Mouse (Mus musculus): ENCODE results near the gene Bfar. TPM values are rescaled to one million over a fixed set of nuclear protein-coding genes. Genes with fewer than 3 reads are reported as not detected.
"Not testable (repeated sequence)": the region's sequence is repeated elsewhere in the genome, so short reads cannot be mapped to it uniquely, and the experiment has no call there.

The Bfar gene
- 10 to 100 TPM; 27.6 to 35.0 TPM for total RNA-seq (2021)
- long read RNA-seq, experiment 1, transcript Bfar-201 (8 exons, 3,003 nt) = major isoform, 53 of 78 reads
- long read RNA-seq, experiment 1, partial matches to known transcripts = 5 of 78 reads
- long read RNA-seq, experiment 1, other reads (novel, unspliced or antisense) = 20 of 78 reads
- long read RNA-seq, experiment 2, transcript Bfar-201 (8 exons, 3,003 nt) = major isoform, 54 of 76 reads
- long read RNA-seq, experiment 2, partial matches to known transcripts = 18 of 76 reads
- long read RNA-seq, experiment 2, other reads (novel, unspliced or antisense) = 3 of 76 reads

DNA sequence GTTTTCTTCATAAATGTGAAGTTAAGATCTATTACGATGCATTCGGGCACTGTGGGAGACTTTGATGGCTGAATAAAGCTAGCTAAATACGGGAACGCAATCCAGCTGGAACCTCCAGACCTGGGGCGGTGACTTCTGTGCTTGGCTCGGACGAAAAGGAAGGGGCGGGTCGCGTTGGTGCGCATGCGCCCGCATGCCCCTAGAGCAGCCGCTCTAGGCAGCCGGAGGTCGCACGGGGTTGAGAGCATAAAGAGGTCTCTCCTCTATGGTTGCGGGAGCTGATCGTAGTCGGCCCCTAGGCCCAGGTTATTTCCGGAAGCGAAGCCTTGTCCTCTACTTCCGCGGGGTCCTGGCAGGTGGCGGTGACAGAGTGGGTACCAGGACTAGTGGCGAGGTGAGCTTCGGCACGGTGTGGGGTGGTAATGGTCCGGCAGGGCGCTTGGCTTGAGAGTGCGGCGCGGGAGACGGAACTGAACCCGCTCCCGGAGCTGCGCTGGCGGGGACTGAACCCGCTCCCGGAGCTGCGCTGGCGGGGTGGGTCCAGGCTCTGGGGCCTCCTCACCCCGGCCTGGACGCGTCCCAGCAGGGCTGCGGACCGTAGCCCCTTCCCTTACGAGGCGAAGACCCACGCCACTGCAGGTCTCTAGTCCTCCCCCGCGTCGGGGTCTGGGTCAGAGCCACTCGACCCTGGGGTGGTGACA is at the start of gene Bfar, which contains the start of gene 3110001I22Rik:
Bfar (plus strand) TSS at position 174 of the 701 bp plus-strand sequence.
3110001I22Rik (plus strand) TSS at position 245 of the 701 bp plus-strand sequence.
- DNase-seq = peak; percentile 87

DNA sequence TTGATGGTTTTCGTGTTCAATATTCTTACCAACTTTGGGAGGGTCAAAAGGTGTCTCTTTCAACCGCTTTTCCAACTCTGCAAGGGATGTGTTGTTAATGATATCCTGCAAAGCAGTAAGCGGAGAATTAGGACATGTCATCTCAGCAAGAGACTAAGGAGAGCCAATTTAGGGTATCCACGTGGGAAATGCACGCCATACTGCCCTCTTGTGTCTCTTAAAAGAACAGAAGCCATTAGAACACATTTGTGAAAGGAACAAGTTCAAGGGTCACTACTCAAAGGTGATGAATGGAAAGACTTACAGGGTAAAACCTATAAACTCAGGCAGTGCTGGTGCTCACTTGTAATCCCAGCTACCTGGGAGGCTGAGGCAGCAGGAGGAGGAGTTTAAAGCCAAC is 43.3 kb upstream of the Bfar start:
- DNase-seq = no peak

- DNase-seq = not testable (repeated sequence)
These were observed 33.5 kb upstream of the Bfar start for GRCm38 (mm10) chr16:13638198-13638597.

GRCm38 (mm10) chr16:13639508-13639907 is 32.1 kb upstream of the Bfar start:
- no peak for DNase-seq

- DNase-seq = peak; percentile 9
These were observed 31.6 kb upstream of the Bfar start for GRCm38 (mm10) chr16:13640064-13640463.

- no peak for DNase-seq
These were observed 27.2 kb upstream of the Bfar start for GRCm38 (mm10) chr16:13644474-13644873.

DNA sequence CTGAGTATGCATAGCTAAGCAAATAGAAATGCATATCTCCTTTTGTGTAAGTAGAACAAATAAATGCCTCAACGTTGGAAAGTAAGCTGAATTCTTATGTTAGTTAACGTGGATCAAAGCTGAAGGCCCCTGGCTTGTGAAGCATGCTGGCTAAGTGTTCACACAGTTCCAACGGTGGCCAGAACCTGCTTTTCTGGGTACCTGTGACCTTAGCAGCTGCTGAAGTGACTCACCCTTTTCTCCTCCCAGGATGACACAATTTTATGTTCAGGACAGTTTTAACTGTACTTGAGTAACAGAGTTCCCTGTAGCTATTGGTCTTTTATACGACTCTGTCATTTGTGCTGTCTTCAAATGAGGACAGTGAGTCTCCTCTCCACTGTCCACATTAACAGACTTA is 25.7 kb upstream of the Bfar start:
- DNase-seq = no peak

GRCm38 (mm10) chr16:13658886-13659285 is 12.8 kb upstream of the Bfar start:
- no peak for DNase-seq

DNA sequence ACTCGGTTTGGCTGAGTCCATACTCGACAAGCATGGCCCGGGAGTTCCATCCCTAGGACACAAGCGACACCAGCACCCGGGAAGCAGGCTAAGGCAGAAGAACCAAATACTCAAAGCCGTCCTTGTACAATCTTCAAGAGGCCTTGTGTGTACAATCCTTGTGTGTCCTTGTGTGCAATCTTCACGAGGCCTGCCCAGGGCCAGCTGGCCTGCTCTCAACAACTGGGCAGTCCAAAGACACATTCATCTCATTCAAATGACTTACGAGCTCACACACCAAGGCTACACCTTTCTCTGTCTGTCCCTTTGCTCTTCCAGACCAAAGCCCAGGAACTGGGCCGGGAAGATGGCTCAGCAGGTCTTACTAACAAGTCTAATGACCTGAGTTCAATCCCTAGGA is 10.9 kb upstream of the Bfar start:
- no peak for DNase-seq

DNA sequence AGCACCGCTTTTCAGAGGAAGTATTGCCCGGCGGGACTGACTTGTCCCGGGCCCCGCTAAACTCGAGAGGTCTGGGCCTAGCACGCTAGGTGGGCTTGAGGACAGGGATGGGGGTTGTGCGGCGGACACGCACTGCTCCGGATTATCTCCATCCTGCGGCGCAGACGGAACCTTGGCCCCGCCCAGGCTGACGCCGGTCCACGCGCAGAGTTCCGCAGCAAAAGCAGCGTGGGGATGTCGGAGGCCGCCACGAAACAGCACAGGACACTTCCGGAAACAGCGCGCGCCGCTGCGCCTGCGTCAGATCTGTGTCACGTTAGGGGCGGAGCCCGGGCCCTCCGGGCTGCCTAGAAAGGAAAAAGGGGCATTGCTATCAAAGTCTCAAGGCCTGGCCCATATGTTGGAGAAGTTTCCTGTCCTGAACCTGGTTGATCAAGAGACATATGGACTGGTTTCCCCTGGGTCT is 3.7 kb upstream of the Bfar start, which contains the start of gene Parn:
Parn (minus strand) TSS at position 293 of the 466 bp plus-strand sequence.
- DNase-seq = peak; percentile 91

GRCm38 (mm10) chr16:13668402-13669108 is 3.1 kb upstream of the Bfar start:
- no peak for DNase-seq

DNA sequence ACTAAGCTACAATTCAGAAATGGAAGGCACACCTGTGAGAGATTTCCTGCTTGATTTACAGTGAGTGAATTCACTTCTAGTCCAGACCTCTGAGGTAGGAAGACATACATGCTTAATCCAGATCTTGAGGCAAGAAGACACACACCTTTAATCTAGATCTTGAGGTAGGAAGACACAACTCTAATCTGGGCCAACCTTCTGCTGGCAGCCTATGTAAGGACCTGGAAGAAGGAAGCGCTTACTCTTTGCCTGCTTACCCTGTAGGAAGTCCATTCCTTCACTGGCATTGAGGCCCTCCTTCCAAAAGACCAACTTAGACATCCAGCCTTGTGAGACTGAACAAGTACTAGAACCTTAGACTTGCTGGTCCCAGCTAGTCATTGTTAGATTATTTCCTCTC is 2.4 kb upstream of the Bfar start:
- no peak for DNase-seq

- DNase-seq = not testable (repeated sequence)
These were observed 762 bp upstream of the Bfar start for GRCm38 (mm10) chr16:13670896-13671295.

DNA sequence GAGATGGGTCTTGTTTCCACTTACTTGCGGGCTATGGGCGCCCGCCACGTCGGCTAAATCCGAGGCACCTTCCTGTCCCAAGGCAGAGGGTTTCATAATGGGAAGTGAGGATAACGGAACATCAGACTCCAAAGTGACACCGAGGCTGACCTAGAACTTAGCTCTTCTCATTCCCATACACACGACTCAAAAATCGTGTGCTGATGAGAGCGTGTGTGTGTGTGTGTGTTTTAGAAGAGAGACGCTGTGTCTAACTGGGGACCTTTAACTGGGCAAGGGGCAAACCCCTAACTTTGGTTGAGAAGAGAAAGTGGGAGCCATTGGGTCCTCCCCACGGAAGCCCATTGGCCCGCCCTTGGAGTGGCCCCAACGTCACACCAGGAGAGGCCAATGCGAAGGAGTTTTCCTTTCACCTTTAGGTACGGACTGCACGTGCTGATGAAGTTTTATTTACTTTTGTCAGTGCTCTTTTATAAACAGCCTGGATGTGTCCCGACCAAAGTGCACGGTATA is 784 bp downstream of the Bfar start:
- peak; percentile 66 for DNase-seq

DNA sequence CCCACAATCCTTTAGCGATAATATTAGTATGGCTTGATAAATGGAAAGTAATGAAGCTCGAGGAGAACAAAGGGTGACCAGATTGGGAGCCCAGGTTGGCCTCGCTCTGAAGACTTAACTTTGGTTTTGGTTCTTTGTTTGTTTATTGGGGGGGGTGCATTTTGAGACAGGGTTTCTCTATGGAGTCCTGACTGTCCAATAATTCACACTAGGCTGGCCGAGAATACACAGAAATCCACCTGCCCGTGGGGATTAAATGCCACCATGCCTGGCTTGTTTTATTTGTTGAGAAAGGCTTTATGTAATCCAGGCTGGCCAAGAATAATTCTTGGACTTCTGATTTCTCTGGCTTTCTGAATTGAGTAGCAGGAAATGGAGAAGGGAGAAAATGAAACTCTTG is 1.5 kb downstream of the Bfar start:
- DNase-seq = no peak

GRCm38 (mm10) chr16:13674511-13674910 is 2.9 kb downstream of the Bfar start:
- DNase-seq = no peak

DNA sequence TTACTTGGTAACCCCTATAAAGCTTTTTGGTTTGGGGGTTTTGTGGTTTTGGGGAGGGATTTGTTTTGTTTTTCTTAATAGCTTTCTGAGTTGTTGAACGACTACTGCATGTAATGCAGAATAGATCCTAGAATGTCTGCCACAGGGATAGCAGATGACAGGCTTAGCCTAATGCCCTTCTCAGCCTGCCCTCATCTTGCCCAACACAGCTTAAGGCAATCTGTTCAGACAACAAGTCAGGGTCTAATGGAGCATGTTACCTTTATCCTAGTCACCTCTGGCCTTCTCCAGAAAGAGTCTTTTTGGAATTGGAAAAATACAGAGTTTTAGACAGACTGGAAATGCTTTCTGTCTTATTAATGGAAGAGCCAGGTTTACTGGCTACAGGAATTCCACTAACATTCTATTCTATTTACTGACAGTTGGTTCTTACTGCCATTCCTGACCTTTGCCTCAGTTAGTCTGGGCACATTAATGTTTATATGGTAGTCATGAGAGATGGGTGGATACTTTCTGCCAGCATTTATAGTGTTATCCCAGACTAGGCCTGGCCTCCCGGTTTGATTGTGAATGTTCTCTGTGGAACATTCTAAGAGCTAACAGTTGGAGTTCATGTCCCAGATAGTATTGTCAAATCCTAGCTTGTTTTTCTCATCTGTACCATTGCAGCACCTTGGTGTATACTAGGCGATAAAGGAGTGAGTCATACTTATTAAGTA is 7.1 kb downstream of the Bfar start:
- no peak for DNase-seq

DNA sequence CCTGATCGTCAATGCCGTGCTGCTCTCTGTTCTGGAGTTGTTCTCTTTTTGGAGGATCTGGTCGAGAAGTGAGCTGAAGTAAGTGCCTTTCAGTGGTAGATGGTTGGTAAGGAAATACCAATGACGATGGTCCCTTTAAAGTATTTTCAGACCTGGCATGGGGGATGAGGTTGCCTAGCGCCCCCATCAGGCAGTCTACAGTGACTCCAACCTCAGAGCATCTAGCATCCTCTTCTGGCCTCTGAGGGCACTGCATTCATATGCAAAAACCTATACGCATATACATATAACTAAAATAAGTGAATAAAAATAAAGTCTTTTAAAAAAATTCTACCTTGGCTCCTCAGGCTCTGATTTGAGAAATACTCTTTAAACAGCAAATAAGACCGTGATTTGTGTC is 27.3 kb downstream of the Bfar start:
- DNase-seq = no peak

GRCm38 (mm10) chr16:13702184-13702583 is 30.5 kb downstream of the Bfar start:
- peak; percentile 23 for DNase-seq

DNA sequence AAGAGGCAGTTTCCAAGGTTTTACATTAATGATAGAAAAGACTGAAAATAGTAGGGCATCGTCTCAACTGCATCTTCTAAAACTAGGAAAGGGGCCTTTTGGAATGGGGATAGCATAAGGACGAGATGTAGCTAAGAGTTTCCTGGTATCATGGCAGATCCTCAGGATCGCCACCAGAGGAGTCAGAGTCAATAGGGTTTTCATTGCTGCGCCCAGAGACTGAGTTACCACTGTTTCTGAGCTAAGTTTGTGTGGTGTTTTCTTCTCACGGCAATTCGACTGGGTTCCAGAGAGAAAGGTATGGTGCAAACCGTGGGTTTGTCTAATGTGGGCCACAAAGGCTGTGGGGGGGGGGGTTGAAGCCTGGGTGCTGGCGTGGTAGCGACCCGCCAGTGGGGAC is 33.0 kb downstream of the Bfar start:
- no peak for DNase-seq

- DNase-seq = no peak
These were observed 43.3 kb downstream of the Bfar start for GRCm38 (mm10) chr16:13714910-13715309.
